Mouse (Mus musculus) neural tube, embryonic 12.5 days (tissue): Measurements from ENCODE around the gene Kif2a. TPM values are rescaled to one million over a fixed set of nuclear protein-coding genes. Genes with fewer than 3 reads are reported as not detected.

Experiments used
- ATAC-seq: fragments of 200-750 bp; cut with Nextera tagmentation; 2 replicates; pipeline ENCODE4 v1.8.0; 2017; ENCODE audit warnings: low read depth, mild to moderate bottlenecking, moderate TSS enrichment, moderate library complexity; ENCODE audit not compliant: low FRiP score
- H3K27ac ChIP-seq: fragments of 300-500 bp; sonication (generic); 2 replicates; pipeline ENCODE4 v1.5.1; 2016
- H3K27me3 ChIP-seq: fragments of 300-500 bp; sonication (generic); replicated peaks from 2 replicates; pipeline ENCODE4 v1.6.1; 2016; ENCODE audit warnings: mild to moderate bottlenecking
- H3K36me3 ChIP-seq: fragments of 300-500 bp; sonication (generic); 2 replicates; pipeline ENCODE4 v1.6.1; 2016; ENCODE audit warnings: mild to moderate bottlenecking
- H3K4me1 ChIP-seq: fragments of 300-500 bp; sonication (generic); 2 replicates; pipeline ENCODE4 v1.6.1; 2016
- H3K4me2 ChIP-seq: fragments of 300-500 bp; sonication (generic); replicated peaks from 2 replicates; pipeline ENCODE4 v1.6.1; 2016; ENCODE audit warnings: mild to moderate bottlenecking
- H3K4me3 ChIP-seq: fragments of 300-500 bp; sonication (generic); 2 replicates; pipeline ENCODE4 v1.5.1; 2016
- H3K9ac ChIP-seq: fragments of 300-500 bp; sonication (generic); 2 replicates; pipeline ENCODE4 v1.6.1; 2016; ENCODE audit warnings: mild to moderate bottlenecking
- H3K9me3 ChIP-seq: fragments of 300-500 bp; sonication (generic); 2 replicates; pipeline ENCODE4 v1.6.1; 2016; ENCODE audit warnings: mild to moderate bottlenecking
- WGBS: fragments of 180-500 bp; shearing (Covaris S2); methylation state at CpG from one replicate; pipeline ENCODE4 v1.1.7; 2016; 5-methylcytosine and 5-hydroxymethylcytosine counted together
- polyA plus RNA-seq: library from polyadenylated mRNA; unstranded; fragments of >200 nt; fragmentation: Nextera tagmentation; extraction: Ambion mirVana; gene quantifications from 2 replicates; pipeline ENCODE4 v1.2.1, GENCODE M21; 2016

The Kif2a gene
- 39.7 and 41.4 TPM in 2 replicates for polyA plus RNA-seq

DNA sequence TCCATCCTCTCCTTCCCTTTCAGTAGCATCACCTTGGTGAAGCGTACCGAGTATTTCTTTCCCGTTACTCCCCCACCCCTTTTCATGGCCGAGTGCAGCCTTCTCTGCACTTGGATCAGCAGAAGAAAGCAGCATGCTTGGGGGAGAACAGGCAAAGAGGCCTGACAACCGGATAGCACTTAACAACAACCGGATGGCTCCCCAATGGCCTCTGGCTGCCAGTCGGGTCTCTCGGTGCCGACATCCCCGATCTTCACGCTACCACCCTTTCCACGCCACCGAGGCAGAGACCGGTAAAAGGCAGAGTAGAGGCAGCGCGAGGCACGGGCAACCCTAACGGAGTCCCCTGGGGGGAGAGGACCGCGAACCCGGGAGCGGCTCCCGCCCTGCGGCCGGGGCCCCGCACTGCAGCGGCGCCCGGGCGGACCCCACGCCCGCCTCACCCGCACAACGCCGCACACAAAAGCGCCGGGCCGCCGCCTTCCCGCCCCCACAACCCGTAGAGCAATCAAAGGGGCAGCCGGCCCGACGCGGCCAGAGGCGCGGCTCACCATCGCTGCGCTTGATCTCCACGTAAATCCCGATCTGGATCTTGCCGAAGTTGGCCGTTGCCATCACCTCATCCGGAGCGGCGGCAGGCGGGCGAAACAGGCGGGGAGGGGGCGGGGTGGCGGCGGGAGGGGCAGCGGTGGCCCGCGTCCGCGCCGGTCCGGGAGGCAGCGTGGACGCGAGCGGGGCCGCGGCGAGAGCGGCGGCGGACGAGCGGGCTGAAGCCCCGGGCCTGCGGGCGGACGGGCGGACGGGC is at the start of gene Kif2a:
Kif2a (minus strand) TSS at position 666 of the 805 bp plus-strand sequence.
- Histone ChIP-seq H3K9me3 (no peaks in the 10 kb centered on the region), H3K36me3 (no peaks in the 10 kb centered on the region), H3K9ac (peak within 1 kb of the TSS; percentile 89), H3K4me3 (peak within 1 kb of the TSS; percentile 87), H3K27ac (peak within 1 kb of the TSS; percentile 92), H3K4me2 (peak within 1 kb of the TSS; percentile 77), H3K4me1 (peaks cover 8% of the 10 kb centered on the region), H3K27me3 (no peaks in the 10 kb centered on the region)
- ATAC-seq: peak; percentile 69
- WGBS: 2% methylated on average over 72 of the region's 87 CpGs

DNA sequence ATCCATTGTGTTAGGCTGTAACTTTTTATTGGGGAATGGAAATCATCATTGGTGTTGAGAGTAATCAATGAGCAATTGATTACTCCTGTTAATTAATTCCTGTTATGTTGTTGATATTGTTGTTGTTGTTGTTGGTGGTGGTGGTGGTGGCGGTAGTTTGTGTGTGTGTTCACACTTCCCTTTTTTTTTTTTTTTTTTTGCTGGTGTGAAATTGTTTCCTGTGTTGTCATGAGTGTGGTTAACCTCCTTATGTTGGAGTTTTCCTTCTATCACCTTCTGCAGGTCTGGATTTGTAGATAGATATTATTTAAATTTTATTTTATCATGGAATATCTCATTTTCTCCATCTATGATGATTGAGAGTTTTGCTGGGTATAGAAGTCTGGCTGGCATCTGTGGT is 47.1 kb upstream of the Kif2a start:
- no peak overlapping the region for H3K27ac ChIP-seq
- H3K4me1 ChIP-seq: peaks cover 8% of the 10 kb centered on the region; the same call in 1 of the 2 replicates
- no peak overlapping the region for H3K4me2 ChIP-seq
- H3K4me3 ChIP-seq: no peak overlapping the region
- H3K27me3 ChIP-seq: no peaks in the 10 kb centered on the region
- H3K36me3 ChIP-seq: no peaks in the 10 kb centered on the region
- 100% methylated on average over 1 of the region's 1 CpGs for WGBS
- no peak overlapping the region for H3K9ac ChIP-seq
- ATAC-seq: no peak
- no peaks in the 10 kb centered on the region for H3K9me3 ChIP-seq

- H3K36me3 ChIP-seq: no peaks in the 10 kb centered on the region
- H3K27ac ChIP-seq: no peak overlapping the region
- no peak overlapping the region for H3K4me3 ChIP-seq
- H3K9ac ChIP-seq: no peak overlapping the region
- H3K4me1 ChIP-seq: no peaks in the 10 kb centered on the region
- no peaks in the 10 kb centered on the region for H3K9me3 ChIP-seq
- WGBS: 67% methylated on average over 10 of the region's 10 CpGs
- no peak overlapping the region for H3K4me2 ChIP-seq
- no peaks in the 10 kb centered on the region for H3K27me3 ChIP-seq
- ATAC-seq: no peak
Measured at GRCm38 (mm10) chr13:107065098-107065855, 43.4 kb upstream of the Kif2a start.

- no peaks in the 10 kb centered on the region for H3K9me3 ChIP-seq
- no peak overlapping the region for H3K9ac ChIP-seq
- H3K36me3 ChIP-seq: no peaks in the 10 kb centered on the region
- no peaks in the 10 kb centered on the region for H3K4me1 ChIP-seq
- no peaks in the 10 kb centered on the region for H3K27me3 ChIP-seq
- 84% methylated on average over 2 of the region's 2 CpGs for WGBS
- no peak for ATAC-seq
- H3K27ac ChIP-seq: no peak overlapping the region
- H3K4me2 ChIP-seq: no peak overlapping the region
- no peak overlapping the region for H3K4me3 ChIP-seq
Measured at GRCm38 (mm10) chr13:107064263-107064662, 42.3 kb upstream of the Kif2a start.

DNA sequence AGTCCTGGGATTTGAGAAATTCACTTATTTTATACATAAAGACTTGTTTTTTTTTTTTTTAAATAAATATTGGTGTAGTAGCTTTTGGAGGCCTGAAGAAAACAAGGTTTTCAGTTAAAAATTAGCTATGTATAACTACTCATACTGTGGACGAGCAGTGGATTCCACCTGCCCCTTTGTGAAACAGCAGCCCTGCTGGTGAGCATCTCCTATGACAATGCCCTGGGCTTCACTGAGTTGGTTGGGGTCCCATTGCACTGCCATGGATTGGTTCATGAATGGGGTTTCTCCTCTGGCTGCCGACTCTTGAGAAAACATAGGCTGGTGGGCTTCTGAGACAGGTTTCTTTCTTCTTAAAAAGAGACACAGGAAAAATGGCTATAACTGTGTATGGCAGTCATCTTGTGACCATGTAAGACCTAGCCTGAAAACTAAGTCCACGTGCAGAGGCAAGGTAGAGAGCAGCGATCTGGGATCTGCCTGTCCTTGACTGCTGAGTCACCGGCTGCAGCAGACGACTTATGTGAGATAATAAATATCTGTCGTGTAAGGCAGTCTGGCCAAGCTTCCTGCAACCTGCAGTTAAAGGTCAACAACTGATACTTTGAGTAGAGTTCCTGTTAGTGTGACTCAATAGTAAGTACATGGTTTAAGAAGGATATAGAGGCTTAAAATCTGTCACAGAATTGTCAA is 41.3 kb upstream of the Kif2a start:
- no peak for ATAC-seq
- no peaks in the 10 kb centered on the region for H3K36me3 ChIP-seq
- no peak overlapping the region for H3K4me3 ChIP-seq
- no peaks in the 10 kb centered on the region for H3K4me1 ChIP-seq
- no peak overlapping the region for H3K27ac ChIP-seq
- H3K9ac ChIP-seq: no peak overlapping the region
- no peak overlapping the region for H3K4me2 ChIP-seq
- no peaks in the 10 kb centered on the region for H3K27me3 ChIP-seq
- 70% methylated on average over 7 of the region's 7 CpGs for WGBS
- no peaks in the 10 kb centered on the region for H3K9me3 ChIP-seq

GRCm38 (mm10) chr13:107060098-107060497 is 38.2 kb upstream of the Kif2a start:
- no peaks in the 10 kb centered on the region for H3K27me3 ChIP-seq
- no peaks in the 10 kb centered on the region for H3K36me3 ChIP-seq
- H3K9ac ChIP-seq: no peak overlapping the region
- H3K4me3 ChIP-seq: no peak overlapping the region
- no peak overlapping the region for H3K27ac ChIP-seq
- no peak for ATAC-seq
- H3K4me1 ChIP-seq: no peaks in the 10 kb centered on the region
- WGBS: 87% methylated on average over 7 of the region's 7 CpGs
- no peaks in the 10 kb centered on the region for H3K9me3 ChIP-seq
- H3K4me2 ChIP-seq: no peak overlapping the region

GRCm38 (mm10) chr13:107059460-107059859 is 37.5 kb upstream of the Kif2a start:
- WGBS: 81% methylated on average over 3 of the region's 3 CpGs
- ATAC-seq: no peak
- no peak overlapping the region for H3K27ac ChIP-seq

GRCm38 (mm10) chr13:107056318-107056717 is 34.4 kb upstream of the Kif2a start:
- H3K4me3 ChIP-seq: no peak overlapping the region
- H3K27me3 ChIP-seq: no peaks in the 10 kb centered on the region
- no peak overlapping the region for H3K9ac ChIP-seq
- no peak for ATAC-seq
- 41% methylated on average over 4 of the region's 4 CpGs for WGBS
- H3K27ac ChIP-seq: no peak overlapping the region
- no peaks in the 10 kb centered on the region for H3K36me3 ChIP-seq
- no peaks in the 10 kb centered on the region for H3K9me3 ChIP-seq
- H3K4me1 ChIP-seq: no peaks in the 10 kb centered on the region
- no peak overlapping the region for H3K4me2 ChIP-seq

More at GRCm38 (mm10) chr13:107059460-107059859, 37.5 kb upstream of the Kif2a start:
- Histone ChIP-seq H3K4me3 (no peak overlapping the region), H3K4me1 (no peaks in the 10 kb centered on the region), H3K36me3 (no peaks in the 10 kb centered on the region), H3K9ac (no peak overlapping the region), H3K4me2 (no peak overlapping the region), H3K9me3 (no peaks in the 10 kb centered on the region), H3K27me3 (no peaks in the 10 kb centered on the region)

GRCm38 (mm10) chr13:107054496-107054895 is 32.6 kb upstream of the Kif2a start:
- ATAC-seq: no peak
- no peak overlapping the region for H3K4me3 ChIP-seq
- H3K9ac ChIP-seq: no peak overlapping the region
- H3K27me3 ChIP-seq: no peaks in the 10 kb centered on the region
- no peaks in the 10 kb centered on the region for H3K4me1 ChIP-seq
- H3K4me2 ChIP-seq: no peak overlapping the region
- WGBS: 75% methylated on average over 4 of the region's 4 CpGs
- no peaks in the 10 kb centered on the region for H3K9me3 ChIP-seq
- H3K36me3 ChIP-seq: no peaks in the 10 kb centered on the region
- H3K27ac ChIP-seq: no peak overlapping the region

GRCm38 (mm10) chr13:107051342-107051741 is 29.4 kb upstream of the Kif2a start:
- no peaks in the 10 kb centered on the region for H3K9me3 ChIP-seq
- no peaks in the 10 kb centered on the region for H3K36me3 ChIP-seq
- H3K4me3 ChIP-seq: no peak overlapping the region
- no peak overlapping the region for H3K9ac ChIP-seq
- no peak overlapping the region for H3K4me2 ChIP-seq
- no peaks in the 10 kb centered on the region for H3K27me3 ChIP-seq
- H3K27ac ChIP-seq: no peak overlapping the region
- H3K4me1 ChIP-seq: no peaks in the 10 kb centered on the region
- ATAC-seq: no peak
- WGBS: 85% methylated on average over 3 of the region's 3 CpGs

DNA sequence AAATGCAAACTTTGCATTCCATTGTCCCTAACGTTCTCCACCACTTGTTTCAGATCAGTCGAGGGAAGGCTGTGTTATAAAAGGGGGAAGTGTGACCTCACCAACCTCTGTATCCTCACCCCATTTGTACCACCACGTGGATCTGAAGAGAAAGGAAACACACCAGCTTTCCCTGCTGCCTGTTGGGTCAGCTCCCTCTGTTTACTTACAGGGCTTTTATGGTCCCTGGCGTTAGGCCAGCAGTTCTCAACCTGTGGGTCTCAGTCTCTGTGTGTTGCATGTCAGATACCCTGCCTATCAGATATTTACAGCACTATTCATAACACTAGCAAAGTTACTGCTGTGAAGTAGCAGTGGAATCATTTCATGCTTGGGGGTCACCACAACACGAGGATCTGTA is 22.3 kb upstream of the Kif2a start:
- 22% methylated on average over 5 of the region's 5 CpGs for WGBS
- Histone ChIP-seq H3K9me3 (no peaks in the 10 kb centered on the region), H3K27ac (no peak overlapping the region), H3K36me3 (no peaks in the 10 kb centered on the region), H3K4me3 (no peak overlapping the region), H3K4me1 (no peaks in the 10 kb centered on the region), H3K27me3 (no peaks in the 10 kb centered on the region), H3K4me2 (no peak overlapping the region), H3K9ac (no peak overlapping the region)
- no peak for ATAC-seq

DNA sequence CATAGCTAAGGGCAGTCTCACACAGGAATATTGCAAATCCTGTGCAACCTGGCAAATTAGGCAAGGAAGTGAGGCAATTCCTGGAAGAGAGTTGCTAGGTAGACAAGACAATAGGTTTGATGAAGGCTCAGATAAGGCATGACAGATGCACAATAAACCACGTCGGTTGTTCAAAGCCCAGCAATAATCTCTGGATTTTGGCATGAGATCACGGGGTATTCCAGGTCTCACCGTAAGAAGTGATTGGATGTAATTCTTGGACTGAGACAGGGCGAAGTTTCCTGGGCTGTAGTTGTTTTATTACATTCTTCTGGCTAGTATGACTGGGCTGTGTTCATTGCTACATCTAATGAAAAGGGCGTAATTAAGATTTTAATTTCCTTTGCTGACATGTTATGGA is 20.6 kb upstream of the Kif2a start:
- WGBS: 83% methylated on average over 6 of the region's 6 CpGs
- no peak for ATAC-seq
- no peaks in the 10 kb centered on the region for H3K27me3 ChIP-seq

More for the DNA sequence above, 20.6 kb upstream of the Kif2a start:
- Histone ChIP-seq H3K4me1 (no peaks in the 10 kb centered on the region), H3K27ac (no peak overlapping the region), H3K9ac (no peak overlapping the region), H3K36me3 (no peaks in the 10 kb centered on the region), H3K4me3 (no peak overlapping the region), H3K4me2 (no peak overlapping the region), H3K9me3 (no peaks in the 10 kb centered on the region)
